Mouse (Mus musculus): Measurements from ENCODE around the gene Lrch1. TPM values are rescaled to one million over a fixed set of nuclear protein-coding genes. Genes with fewer than 3 reads are reported as not detected.

Lrch1 gene
- polyA plus RNA-seq, 1 experiment from 2014 or later, result 25.5 TPM

DNA sequence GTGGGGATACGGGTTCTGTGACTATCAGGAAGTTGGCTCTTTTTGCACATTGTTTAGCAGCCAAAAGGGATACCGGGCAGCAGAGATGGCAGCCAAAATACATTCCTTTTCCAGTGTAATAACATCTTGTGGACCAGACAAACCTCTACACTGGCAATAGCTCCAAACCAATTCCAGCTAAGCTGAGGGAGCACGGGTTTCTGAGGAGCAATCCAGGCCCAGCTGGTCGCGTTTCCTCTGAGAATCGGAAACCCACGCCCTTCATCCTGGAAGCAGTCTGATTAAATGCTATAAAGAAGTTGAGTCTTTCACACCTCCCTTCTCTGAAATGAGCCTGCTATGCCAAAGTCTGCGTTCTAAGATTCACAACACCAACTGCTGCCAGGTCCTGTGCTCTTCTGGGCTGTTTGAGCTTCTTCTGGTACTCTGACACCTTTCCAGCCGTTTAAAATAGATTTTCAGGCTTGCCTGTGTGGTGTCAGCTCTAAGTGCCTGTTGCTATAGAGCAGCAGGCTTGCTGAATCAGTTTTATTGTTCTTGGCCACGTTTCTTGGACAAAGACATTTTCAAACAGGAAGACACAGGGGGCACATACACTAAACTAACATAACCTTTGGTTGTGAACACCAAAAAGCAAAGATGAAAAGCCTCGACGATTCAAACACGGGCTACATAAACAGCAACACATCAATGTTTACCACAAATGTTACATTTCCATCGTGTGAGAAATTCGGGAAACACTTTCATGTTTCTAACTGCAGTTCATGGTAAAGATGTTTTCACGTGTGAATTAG is 94.5 kb downstream of the Lrch1 start:
- DNase-seq (ENCODE audit: low spot score), result no peak

DNA sequence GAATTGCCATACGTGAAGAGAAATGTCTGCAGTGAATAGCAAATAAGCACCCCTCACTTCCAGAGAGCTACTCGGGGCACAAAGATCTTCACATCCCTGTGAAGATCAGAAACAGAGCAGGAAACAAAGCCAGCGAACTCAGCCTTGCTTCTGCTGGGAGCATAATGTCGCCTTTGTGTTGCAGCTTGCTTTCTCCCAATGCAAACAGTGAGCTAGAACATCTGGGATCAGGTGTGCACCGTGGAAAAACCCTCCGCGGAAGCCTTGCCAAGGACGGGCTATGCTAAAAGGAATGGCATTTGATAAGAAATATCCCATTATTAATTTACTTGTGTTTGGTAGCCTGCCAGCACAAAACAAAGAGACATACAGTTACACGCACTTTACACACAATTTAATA is 95.8 kb downstream of the Lrch1 start:
- no peak for DNase-seq (ENCODE audit: low spot score)

DNA sequence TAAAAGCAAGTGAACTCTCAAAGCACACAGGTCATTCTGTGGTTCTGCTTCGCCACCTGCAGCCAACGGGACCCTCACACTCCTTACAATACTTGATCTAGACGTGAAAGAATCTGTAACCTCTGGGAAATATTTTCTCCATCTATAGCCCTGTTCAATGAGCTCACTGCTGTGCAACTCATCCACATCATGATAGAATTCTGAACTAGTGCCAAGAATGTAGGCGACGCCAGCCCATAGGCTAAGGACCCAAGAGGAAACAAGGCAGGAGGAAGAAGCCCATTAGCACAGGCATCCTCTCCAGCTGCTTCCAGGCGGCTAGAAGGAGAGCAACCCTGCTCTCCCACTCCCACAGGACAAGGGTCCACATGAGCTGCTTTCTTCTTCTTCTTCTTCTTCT is 98.7 kb downstream of the Lrch1 start:
- DNase-seq (ENCODE audit: low spot score), result no peak

DNA sequence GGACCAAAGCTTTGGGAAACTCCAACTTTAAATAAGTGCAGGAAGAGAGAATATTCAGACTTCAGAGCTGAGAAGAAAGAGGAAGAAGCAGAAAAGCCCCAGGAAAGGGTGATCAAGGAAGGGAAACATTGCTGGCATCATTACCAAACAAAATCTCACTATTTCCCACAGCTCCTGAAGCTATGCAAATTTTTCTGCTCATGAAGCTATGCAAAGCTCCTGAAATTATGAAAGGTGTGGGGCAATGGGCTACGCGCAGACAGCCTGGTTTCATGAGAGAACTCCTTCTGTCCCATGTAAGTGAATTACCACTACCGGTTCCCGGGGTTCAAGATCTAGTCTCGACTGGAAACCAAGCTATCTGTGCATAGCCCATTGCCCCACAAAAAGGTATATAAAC is 99.5 kb downstream of the Lrch1 start:
- DNase-seq (ENCODE audit: low spot score), result no peak

DNA sequence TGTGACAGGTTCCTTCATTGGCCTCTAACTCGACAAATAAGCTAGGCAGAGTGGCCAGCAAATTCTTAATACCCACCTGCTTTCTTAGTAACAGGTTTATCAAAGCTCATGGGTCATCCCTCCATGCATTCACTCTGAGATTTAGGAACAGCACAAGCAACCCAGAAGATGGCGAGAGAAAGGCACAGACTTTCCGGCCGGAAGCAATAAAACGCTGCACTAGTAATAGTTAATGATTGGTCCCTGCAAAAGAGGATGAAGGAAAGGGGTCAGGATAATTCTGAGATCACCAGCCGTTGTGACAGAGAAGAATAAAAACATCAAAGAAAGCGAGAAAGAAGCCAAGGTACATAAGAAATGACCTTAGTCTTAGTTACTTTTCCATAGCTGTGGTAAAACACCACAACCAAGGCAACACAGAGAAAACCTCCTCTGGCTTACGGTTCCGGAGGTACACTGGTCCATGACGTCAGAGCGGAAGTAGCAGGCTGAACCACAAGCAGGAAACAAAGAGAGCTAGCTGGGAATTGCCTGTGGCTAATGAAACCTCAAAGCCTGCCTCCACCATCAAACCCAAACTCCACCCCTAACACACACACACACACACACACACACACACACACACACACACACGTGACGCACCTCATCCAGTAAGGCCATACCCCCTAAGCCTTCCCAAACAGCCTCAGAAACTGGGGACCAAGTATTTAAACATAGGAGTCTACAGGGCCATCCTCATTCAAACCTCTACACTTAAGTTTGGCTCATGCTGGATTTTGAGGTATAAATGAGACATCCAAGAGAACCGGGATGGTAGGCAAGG is 100.2 kb downstream of the Lrch1 start:
- peak; percentile 91 for DNase-seq (ENCODE audit: low spot score)

DNA sequence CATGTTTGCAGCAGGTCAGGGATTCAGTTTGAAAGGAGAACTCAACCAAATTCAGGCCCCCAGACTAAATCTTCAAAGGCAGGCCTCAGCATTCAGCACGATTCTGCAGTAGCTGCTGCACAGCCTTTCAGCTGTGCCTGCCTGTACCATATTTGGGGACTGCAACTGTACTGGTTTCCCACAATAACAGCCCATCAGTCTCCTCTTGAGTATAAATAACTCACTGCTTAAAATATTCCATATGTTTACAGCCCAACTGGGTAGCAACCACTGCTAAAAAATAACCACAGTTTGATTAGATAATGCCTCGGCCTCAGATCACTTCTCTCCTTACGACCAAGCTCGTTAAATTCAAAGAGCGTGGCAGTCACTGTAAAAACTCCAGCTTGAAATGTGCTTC is 101.0 kb downstream of the Lrch1 start:
- no peak for DNase-seq (ENCODE audit: low spot score)

DNA sequence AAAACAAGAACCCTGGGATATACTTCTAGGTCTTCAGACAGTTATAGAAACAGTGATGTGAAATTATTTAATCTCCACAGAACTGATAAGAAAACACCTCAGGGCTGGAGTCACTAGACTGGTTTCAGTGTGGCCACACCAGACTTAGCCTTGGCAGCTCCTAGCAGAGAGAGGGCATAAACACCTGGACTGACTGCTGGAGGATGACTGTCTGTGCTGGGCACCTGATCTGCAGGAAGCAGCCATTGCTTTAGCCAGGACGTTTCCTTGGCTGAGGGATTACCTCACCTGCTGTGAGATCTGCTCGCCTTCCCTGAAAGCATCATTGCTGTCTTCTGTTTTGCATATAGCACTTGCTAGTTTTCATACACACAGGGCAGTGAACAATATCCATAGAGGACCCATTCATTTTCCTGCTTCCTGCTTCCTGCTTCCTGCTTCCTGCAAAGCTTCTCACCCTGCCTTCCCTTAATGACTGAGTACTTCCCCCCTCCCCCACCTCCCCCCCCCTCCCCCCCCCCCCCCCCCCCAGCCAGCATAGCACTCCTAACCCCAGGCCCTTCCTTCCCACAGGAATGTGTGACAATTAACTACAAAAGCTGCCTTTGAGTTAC is 101.9 kb downstream of the Lrch1 start:
- DNase-seq (ENCODE audit: low spot score), result no peak

DNA sequence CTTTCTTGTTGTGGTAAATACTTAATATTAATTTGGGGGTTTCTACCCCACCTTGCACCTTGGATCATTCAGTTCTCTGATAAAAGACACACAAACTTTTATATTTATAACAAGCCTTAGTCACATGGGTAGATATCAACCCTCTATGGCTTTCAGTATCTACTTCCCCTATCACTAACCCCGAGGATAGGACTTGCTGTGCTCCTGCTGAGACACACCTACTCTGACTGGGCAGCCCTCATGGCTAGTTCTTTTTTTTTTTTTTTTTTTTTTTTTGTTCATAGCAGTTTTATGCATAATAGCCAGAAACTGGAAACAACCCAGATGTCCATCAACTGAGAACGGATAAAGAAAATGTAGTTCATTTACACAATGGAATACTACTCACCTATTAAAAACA is 106.0 kb downstream of the Lrch1 start:
- no peak for DNase-seq (ENCODE audit: low spot score)

DNA sequence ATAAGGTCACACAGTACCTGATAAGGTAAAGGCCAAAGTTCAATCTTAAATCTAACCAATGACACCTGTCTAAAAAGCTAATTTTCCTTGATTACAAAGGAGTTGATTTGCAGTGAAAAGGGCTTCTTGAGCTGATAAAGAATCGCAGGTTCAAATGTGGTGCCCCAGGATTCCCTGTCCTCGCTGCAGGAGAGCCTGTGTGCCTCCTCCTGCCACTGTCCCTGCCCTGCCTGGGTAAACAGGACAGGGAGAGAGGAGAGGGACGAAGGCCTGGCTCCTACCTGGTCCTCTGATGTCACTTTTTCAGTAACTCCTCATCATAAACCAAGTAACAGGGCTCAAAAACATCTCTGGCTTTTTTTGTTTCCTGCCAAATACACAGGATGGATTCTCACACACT is 106.4 kb downstream of the Lrch1 start:
- DNase-seq (ENCODE audit: low spot score), result no peak

DNA sequence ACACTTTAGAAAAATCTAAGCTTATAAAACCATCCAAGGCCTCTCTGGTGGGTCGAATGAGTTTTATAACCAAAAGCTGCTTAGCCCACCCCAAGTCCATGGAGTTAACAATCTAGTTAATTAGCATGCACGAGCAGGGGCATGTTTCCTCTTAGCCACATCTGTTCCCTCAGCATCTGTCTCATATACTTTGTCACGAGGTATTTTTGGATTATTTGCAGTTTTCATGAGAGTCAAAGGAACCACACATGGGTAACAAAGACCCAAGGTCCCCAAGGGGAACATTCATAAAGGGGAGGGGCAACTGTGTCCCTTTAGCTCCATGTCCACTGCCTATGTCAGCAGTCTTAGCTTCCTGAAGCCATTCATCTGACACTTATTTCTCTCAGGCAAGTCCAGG is 106.9 kb downstream of the Lrch1 start:
- no peak for DNase-seq (ENCODE audit: low spot score)

DNA sequence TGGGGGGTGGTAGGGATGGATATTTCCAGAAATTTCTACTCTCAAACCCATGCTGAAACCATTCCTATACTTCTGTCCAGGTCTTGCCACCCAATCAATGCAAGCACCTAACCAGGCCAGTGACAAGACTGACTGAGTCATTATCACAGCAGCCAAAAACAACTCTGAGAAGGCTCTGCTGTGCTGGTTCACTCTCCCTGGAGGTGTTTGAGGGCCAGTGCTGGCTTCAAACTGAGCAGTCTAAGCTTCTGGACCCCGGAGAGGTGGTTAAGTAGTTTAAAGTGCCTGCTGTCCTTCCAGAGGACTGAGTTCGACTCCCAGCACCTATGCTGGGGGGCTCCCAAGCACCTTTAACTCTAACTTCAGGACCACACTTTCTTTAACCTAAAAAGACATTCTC is 107.3 kb downstream of the Lrch1 start:
- no peak for DNase-seq (ENCODE audit: low spot score)

DNA sequence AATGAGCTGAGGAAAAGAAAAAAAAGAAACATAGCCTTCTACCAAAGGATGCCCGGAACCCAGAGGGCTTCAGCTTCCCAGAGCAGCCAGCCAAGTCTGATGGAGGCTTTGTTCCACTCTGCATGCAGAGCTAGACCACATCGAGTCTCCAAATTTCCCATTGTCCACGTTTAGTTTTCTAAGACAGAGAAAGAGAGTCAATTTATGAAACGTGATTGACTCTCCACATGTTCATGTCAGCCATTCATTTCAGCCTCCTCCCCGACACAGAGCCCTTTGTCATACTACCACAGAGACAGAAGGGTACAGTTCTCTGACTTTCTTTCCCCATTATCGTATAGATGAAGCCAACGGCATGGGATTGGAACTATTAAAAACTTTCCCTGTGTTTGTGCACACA is 108.9 kb downstream of the Lrch1 start:
- DNase-seq (ENCODE audit: low spot score), result no peak

DNA sequence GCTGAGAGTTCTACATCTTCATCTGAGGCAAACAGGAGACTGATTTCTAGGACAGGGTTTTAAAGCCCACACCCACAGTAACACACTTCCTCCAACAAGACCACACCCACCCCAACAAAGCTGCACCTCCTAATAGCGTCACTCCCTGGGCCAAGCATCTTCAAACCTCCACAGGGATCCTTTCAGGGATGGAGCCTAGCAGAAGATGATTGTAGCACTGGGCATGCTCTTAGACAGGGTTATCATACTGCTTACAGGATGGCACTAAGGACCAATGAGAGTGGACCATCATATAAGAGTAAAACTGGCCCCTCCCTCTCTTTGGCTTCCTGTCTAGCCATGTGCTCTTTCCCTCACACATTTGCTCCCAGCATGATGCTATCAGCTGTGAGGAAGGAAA is 112.7 kb downstream of the Lrch1 start:
- DNase-seq (ENCODE audit: low spot score), result peak; percentile 36

DNA sequence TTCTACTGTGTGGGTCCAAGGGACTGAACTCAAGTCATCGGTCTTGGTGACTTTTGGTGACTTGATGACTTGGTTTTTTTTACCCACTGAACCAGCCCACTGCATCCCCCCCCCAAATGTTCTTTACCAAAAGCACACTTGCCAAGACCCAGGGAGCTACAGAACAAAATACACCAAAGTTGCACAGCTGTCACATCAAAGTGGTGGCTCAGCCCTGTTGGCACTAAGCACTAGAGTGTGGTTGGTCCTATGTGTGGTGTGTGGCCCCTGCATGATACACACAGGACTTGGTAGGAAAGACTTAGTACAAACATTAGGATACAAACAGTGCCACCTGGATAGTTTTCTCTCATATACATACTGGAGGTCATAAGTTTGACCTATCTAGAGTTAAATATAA is 113.5 kb downstream of the Lrch1 start:
- peak; percentile 58 for DNase-seq (ENCODE audit: low spot score)

DNA sequence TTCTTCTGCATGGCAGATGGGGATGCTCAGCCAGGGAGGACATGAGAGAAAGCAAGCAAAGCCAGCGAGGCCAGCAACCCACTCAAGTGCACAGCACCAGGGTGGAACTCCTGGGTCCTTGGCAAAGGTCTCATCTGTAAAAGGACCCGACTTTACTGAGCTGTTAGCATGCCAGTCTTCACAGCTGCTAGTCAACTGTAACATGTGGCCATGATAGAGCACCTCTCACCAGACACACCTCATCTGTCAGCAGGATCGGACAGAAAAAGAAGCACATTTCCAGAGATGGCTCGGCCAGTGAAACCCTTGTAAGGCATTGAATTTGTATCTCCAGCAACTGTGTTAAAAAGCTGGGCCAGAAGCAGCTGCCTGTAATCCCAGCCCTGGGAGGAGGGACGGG is 116.0 kb downstream of the Lrch1 start:
- DNase-seq (ENCODE audit: low spot score), result no peak

DNA sequence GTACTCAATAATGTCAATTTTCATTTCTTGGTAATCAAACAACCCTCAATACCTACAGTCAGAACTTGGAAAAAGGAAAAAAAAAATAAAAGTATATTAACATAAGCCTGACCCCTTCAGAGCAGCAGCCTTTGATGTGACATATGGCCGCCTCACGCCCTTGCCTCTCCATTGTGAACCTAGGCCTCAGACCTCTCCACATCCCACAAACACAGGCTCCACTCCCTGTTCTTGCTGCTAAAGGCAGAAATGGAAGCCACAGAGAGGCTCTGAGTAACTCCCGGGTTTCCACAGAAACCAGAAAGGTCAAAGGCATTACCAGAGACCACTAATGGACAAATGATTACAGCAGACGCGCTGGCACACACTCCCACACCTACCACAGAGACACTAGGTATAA is 116.6 kb downstream of the Lrch1 start:
- no peak for DNase-seq (ENCODE audit: low spot score)

DNA sequence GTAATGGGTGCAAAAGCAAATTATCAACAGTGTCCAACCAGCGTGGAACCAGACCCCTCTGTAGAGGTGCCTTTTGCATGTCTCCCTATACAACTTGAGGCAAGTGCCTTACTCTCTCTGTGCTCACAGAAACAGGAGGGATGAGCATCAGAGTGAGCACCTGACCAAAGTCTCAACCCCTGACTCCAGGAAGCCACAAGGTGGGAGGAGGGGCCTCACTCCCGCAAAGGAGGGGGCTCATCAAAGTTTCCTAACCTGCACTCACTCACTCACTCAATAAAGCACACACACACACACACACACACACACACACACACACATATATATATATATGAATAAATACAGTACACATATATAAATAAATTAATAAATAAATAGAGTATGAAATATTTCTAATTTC is 117.1 kb downstream of the Lrch1 start:
- peak; percentile 44 for DNase-seq (ENCODE audit: low spot score)

DNA sequence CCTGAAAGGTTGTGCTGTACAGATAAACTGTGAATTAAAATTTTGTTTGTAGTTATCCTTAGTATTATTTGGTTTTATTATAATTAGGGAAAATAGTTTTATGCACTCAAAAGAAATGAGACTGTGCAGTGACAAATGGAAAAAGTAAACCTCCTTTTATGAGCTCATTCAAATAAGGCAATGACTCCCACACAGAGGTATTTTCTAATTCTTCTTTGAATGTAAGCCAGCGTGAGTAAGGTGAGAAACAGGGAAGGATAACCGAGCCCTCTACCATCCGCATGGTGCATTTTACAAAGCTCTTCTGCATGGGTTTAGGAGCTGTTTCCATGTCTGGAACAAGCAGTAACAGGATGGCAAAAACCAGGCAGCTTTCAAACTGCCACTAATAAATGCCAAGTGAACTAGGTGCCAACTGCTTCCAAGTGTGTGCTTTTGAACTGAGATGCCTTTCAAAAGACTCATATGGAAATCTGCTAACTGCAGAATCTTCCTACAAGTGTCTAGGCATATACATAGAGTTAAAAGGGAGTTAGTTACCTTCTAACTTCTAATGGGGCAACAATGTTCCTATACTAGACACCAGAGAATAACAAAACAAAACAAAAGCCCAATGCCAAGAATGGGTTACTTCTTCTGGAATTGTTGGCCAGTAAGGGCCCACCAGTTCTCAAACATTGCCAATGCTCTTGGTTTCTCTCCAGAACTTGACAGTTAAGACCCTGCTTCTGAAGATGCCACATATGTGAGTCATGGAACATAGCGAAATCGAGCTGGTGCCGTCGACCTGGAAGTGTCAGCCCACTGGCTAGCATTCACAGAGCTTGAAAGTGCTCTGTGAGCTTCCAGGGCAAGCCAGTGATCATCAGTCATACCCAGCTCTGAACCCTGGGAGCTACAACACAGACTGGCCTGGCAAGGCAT is 124.7 kb downstream of the Lrch1 start:
- DNase-seq (ENCODE audit: low spot score), result no peak

DNA sequence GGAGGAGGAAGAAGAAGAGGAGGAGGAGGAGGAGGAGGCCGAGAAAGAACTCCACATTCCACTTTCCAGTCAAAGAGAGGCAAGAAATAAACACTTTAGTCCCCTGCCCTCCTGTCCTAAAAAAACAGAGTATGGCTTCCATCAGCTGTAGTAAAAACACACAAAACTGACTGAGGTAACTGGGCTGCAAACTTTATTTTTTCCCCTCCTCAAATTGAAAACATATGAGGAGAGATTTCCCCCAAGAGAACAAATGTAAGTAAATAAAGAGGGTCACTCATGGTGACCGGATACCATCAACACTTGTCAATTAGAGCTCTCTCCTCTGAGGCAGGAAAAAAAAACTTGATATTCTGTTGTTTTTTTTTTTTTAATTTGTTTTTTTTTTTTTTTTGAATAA is 125.6 kb downstream of the Lrch1 start:
- no peak for DNase-seq (ENCODE audit: low spot score)

DNA sequence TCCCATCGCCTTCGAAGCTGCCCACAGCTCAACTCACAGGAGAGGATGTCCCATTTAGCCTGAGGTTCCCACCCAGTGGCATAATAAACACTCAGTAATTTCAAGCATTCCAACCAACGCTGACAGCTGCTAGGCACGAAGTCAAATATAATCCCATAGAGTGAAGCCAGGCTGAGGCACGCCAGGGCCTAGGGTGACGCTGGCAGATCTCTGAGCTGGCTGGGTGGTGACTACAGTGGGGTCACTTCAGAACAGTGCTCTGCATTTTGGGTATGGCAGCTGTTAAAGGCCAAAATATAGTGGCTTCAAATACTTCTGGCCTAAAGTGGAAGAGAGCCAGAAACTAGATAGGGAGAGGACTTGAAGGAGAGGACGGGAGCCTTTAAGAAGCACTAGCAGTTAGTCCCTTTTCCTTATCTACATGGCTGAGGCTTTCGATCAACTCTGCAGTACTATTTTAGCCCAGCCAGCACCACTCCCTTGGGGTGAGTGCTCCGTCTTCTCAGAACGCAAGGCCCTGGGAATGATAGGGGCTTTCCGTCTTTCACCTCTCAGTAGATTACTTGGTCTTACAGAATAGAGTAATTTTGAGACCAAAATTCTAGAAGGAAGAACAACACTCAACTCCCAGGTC is 127.4 kb downstream of the Lrch1 start:
- DNase-seq (ENCODE audit: low spot score), result no peak

DNA sequence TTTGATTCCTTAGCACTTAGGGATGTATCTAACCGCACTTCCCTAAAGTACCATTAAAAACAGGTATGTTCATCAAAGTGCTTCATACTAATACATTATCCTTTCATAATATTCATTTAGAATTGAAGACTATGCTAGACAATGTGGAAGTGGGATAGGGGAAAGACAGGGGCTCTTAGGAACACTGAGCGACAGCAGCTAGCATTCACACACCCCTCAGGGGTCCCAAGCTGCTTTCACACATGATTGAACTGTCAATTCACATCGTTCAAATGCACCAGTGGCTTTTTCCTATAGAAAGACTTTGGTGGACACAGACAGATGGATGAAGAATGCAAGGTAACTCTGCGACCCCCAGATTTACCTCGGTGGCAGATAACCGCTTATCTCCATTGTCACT is 131.0 kb downstream of the Lrch1 start:
- DNase-seq (ENCODE audit: low spot score), result no peak

All from thymus, postnatal 0 days (tissue).